Mouse (Mus musculus): ENCODE measurements at regions not wholly inside any gene's neighbourhood (a gene's known extent, or its start where the extent isn't known, plus 50 kb on each side); places are given as distances from the start of the nearest gene placed in this dataset.

GRCm38 (mm10) chr8:76038526-76038925, 590.0 kb downstream of the Iqcm start:
- Histone ChIP-seq H3K9me3 (no peaks in the 10 kb centered on the region), H3K4me3 (no peak overlapping the region), H3K36me3 (no peaks in the 10 kb centered on the region), H3K27me3 (replicated peaks) (no peaks in the 10 kb centered on the region), H3K27ac (replicated peaks) (no peak overlapping the region), H3K4me2 (no peak overlapping the region), H3K9ac (no peak overlapping the region), H3K4me1 (no peaks in the 10 kb centered on the region)
- 53% methylated on average over 1 of the region's 1 CpGs for WGBS
- no peak for ATAC-seq (ENCODE audit: extremely low read depth, insufficient number of reproducible peaks, low FRiP score, low TSS enrichment)

GRCm38 (mm10) chr8:76052003-76052402, 603.5 kb downstream of the Iqcm start:
- no peaks in the 10 kb centered on the region for H3K4me1 ChIP-seq
- no peak overlapping the region for H3K4me2 ChIP-seq
- H3K27ac ChIP-seq (replicated peaks) = no peak overlapping the region
- WGBS = 65% methylated on average over 4 of the region's 4 CpGs
- no peaks in the 10 kb centered on the region for H3K36me3 ChIP-seq
- no peaks in the 10 kb centered on the region for H3K9me3 ChIP-seq
- H3K27me3 ChIP-seq (replicated peaks) = no peaks in the 10 kb centered on the region
- ATAC-seq (ENCODE audit: extremely low read depth, insufficient number of reproducible peaks, low FRiP score, low TSS enrichment) = no peak
- H3K4me3 ChIP-seq = no peak overlapping the region
- H3K9ac ChIP-seq = no peak overlapping the region

GRCm38 (mm10) chr8:76067721-76068120, 619.2 kb downstream of the Iqcm start:
- Histone ChIP-seq H3K9me3 (no peaks in the 10 kb centered on the region), H3K36me3 (no peaks in the 10 kb centered on the region), H3K27me3 (replicated peaks) (no peaks in the 10 kb centered on the region), H3K27ac (replicated peaks) (no peak overlapping the region), H3K4me1 (no peaks in the 10 kb centered on the region), H3K4me3 (no peak overlapping the region), H3K4me2 (no peak overlapping the region), H3K9ac (no peak overlapping the region)
- ATAC-seq (ENCODE audit: extremely low read depth, insufficient number of reproducible peaks, low FRiP score, low TSS enrichment) = no peak
- 10% methylated on average over 2 of the region's 2 CpGs for WGBS

GRCm38 (mm10) chr8:76072671-76073351, 624.3 kb downstream of the Iqcm start:
- WGBS = 61% methylated on average over 3 of the region's 3 CpGs
- Histone ChIP-seq H3K36me3 (no peaks in the 10 kb centered on the region), H3K9me3 (no peaks in the 10 kb centered on the region), H3K4me2 (no peak overlapping the region), H3K27ac (replicated peaks) (no peak overlapping the region), H3K4me3 (no peak overlapping the region), H3K27me3 (replicated peaks) (no peaks in the 10 kb centered on the region), H3K9ac (no peak overlapping the region), H3K4me1 (no peaks in the 10 kb centered on the region)
- ATAC-seq (ENCODE audit: extremely low read depth, insufficient number of reproducible peaks, low FRiP score, low TSS enrichment) = no peak

GRCm38 (mm10) chr8:76120587-76121145, 672.2 kb downstream of the Iqcm start:
- H3K27ac ChIP-seq (replicated peaks) = no peak overlapping the region
- no peaks in the 10 kb centered on the region for H3K36me3 ChIP-seq
- no peaks in the 10 kb centered on the region for H3K9me3 ChIP-seq
- ATAC-seq (ENCODE audit: extremely low read depth, insufficient number of reproducible peaks, low FRiP score, low TSS enrichment) = no peak
- H3K9ac ChIP-seq = no peak overlapping the region
- 77% methylated on average over 4 of the region's 4 CpGs for WGBS
- no peaks in the 10 kb centered on the region for H3K27me3 ChIP-seq (replicated peaks)
- H3K4me1 ChIP-seq = no peaks in the 10 kb centered on the region
- H3K4me2 ChIP-seq = no peak overlapping the region
- H3K4me3 ChIP-seq = no peak overlapping the region

- no peak for ATAC-seq (ENCODE audit: extremely low read depth, insufficient number of reproducible peaks, low FRiP score, low TSS enrichment)
- no peak overlapping the region for H3K4me3 ChIP-seq
- no peaks in the 10 kb centered on the region for H3K27me3 ChIP-seq (replicated peaks)
- no peaks in the 10 kb centered on the region for H3K9me3 ChIP-seq
- no peak overlapping the region for H3K4me2 ChIP-seq
- H3K9ac ChIP-seq = no peak overlapping the region
- WGBS = 15% methylated on average over 2 of the region's 2 CpGs
- no peaks in the 10 kb centered on the region for H3K36me3 ChIP-seq
- peak overlapping the region; percentile 65 for H3K27ac ChIP-seq (replicated peaks)
- H3K4me1 ChIP-seq = peaks cover 22% of the 10 kb centered on the region
Measured at GRCm38 (mm10) chr8:76127486-76127885, 679.0 kb downstream of the Iqcm start.

- peaks cover 13% of the 10 kb centered on the region; the same call in 1 of the 2 replicates for H3K4me1 ChIP-seq
Measured at GRCm38 (mm10) chr8:76137219-76137618, 688.7 kb downstream of the Iqcm start.

GRCm38 (mm10) chr8:76148681-76149080, 700.2 kb downstream of the Iqcm start:
- no peaks in the 10 kb centered on the region for H3K27me3 ChIP-seq (replicated peaks)
- H3K4me1 ChIP-seq = no peaks in the 10 kb centered on the region
- no peaks in the 10 kb centered on the region for H3K9me3 ChIP-seq
- no peak overlapping the region for H3K4me2 ChIP-seq
- H3K36me3 ChIP-seq = no peaks in the 10 kb centered on the region
- no peak for ATAC-seq (ENCODE audit: extremely low read depth, insufficient number of reproducible peaks, low FRiP score, low TSS enrichment)
- no peak overlapping the region for H3K27ac ChIP-seq (replicated peaks)
- H3K4me3 ChIP-seq = no peak overlapping the region
- 48% methylated on average over 4 of the region's 4 CpGs for WGBS
- no peak overlapping the region for H3K9ac ChIP-seq

More at GRCm38 (mm10) chr8:76137219-76137618, 688.7 kb downstream of the Iqcm start:
- Histone ChIP-seq H3K4me2 (no peak overlapping the region), H3K9me3 (no peaks in the 10 kb centered on the region), H3K27ac (replicated peaks) (no peak overlapping the region), H3K4me3 (no peak overlapping the region), H3K9ac (no peak overlapping the region), H3K36me3 (no peaks in the 10 kb centered on the region), H3K27me3 (replicated peaks) (no peaks in the 10 kb centered on the region)
- ATAC-seq (ENCODE audit: extremely low read depth, insufficient number of reproducible peaks, low FRiP score, low TSS enrichment) = no peak
- 56% methylated on average over 4 of the region's 4 CpGs for WGBS

- Histone ChIP-seq H3K27ac (replicated peaks) (no peak overlapping the region), H3K9ac (no peak overlapping the region), H3K36me3 (no peaks in the 10 kb centered on the region), H3K27me3 (replicated peaks) (no peaks in the 10 kb centered on the region), H3K9me3 (no peaks in the 10 kb centered on the region), H3K4me3 (no peak overlapping the region), H3K4me2 (no peak overlapping the region), H3K4me1 (no peaks in the 10 kb centered on the region)
- WGBS = 72% methylated on average over 3 of the region's 3 CpGs
- ATAC-seq (ENCODE audit: extremely low read depth, insufficient number of reproducible peaks, low FRiP score, low TSS enrichment) = no peak
Measured at GRCm38 (mm10) chr8:76182520-76182919, 716.7 kb upstream of the Nr3c2 start.

GRCm38 (mm10) chr8:76183836-76184235, 715.4 kb upstream of the Nr3c2 start:
- Histone ChIP-seq H3K4me2 (no peak overlapping the region), H3K36me3 (no peaks in the 10 kb centered on the region), H3K27ac (replicated peaks) (no peak overlapping the region), H3K4me3 (no peak overlapping the region), H3K27me3 (replicated peaks) (no peaks in the 10 kb centered on the region), H3K9ac (no peak overlapping the region), H3K9me3 (no peaks in the 10 kb centered on the region), H3K4me1 (no peaks in the 10 kb centered on the region)
- ATAC-seq (ENCODE audit: extremely low read depth, insufficient number of reproducible peaks, low FRiP score, low TSS enrichment) = no peak

- Histone ChIP-seq H3K4me1 (no peaks in the 10 kb centered on the region), H3K36me3 (no peaks in the 10 kb centered on the region), H3K27me3 (replicated peaks) (no peaks in the 10 kb centered on the region), H3K9me3 (no peaks in the 10 kb centered on the region), H3K9ac (no peak overlapping the region), H3K4me3 (no peak overlapping the region), H3K4me2 (no peak overlapping the region), H3K27ac (replicated peaks) (no peak overlapping the region)
- no peak for ATAC-seq (ENCODE audit: extremely low read depth, insufficient number of reproducible peaks, low FRiP score, low TSS enrichment)
- 75% methylated on average over 5 of the region's 5 CpGs for WGBS
Measured at GRCm38 (mm10) chr8:76187293-76187692, 711.9 kb upstream of the Nr3c2 start.

GRCm38 (mm10) chr8:76211891-76212290, 687.4 kb upstream of the Nr3c2 start:
- Histone ChIP-seq H3K9ac (no peak overlapping the region), H3K36me3 (no peaks in the 10 kb centered on the region), H3K27me3 (replicated peaks) (no peaks in the 10 kb centered on the region), H3K9me3 (no peaks in the 10 kb centered on the region), H3K27ac (replicated peaks) (no peak overlapping the region), H3K4me3 (no peak overlapping the region), H3K4me1 (no peaks in the 10 kb centered on the region), H3K4me2 (no peak overlapping the region)
- ATAC-seq (ENCODE audit: extremely low read depth, insufficient number of reproducible peaks, low FRiP score, low TSS enrichment) = no peak
- WGBS = 76% methylated on average over 4 of the region's 4 CpGs

All from heart, embryonic 13.5 days (tissue).